Mouse (Mus musculus): ENCODE results near the gene Cdpf1. TPM values are rescaled to one million over a fixed set of nuclear protein-coding genes. Genes with fewer than 3 reads are reported as not detected.

Gene Cdpf1
- polyA plus RNA-seq, 1 experiment from 2014 or later = 29.4 TPM

DNA sequence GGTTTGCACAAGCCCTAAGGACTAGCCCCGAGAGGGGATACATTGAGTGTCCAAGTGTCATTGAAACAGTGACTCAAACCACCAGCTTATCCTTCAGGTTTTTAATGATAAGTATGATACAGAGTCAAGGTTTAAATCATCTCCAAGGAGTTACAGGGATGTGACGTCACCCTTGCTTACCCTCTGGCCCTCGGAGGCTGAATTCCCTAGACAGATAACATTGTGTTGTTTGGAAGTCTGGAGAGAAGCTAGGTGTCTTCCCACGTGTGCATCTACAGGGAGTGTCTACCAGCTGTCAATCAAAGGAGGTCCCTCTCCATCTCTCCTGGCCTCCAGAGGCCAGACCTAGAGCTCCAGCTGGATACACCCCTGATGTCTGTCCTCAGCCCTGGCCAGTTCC lies 4.6 kb downstream of the Cdpf1 start:
- 72% methylated on average over 4 of the region's 4 CpGs for WGBS (ENCODE audit: insufficient replicate concordance)
- Histone ChIP-seq H3K36me3 (0 out of 2 replicates have a peak, but pooled peaks cover 6% of the 10 kb centered on the region), H3K9ac (no peak overlapping the region), H3K9me3 (replicated peaks) (no peaks in the 10 kb centered on the region), H3K27ac (no peak overlapping the region), H3K4me3 (no peak overlapping the region), H3K4me1 (peaks cover 24% of the 10 kb centered on the region), H3K4me2 (no peak overlapping the region), H3K27me3 (replicated peaks) (peaks cover 4% of the 10 kb centered on the region; the same call in 1 of the 2 replicates)
- no peak for ATAC-seq

DNA sequence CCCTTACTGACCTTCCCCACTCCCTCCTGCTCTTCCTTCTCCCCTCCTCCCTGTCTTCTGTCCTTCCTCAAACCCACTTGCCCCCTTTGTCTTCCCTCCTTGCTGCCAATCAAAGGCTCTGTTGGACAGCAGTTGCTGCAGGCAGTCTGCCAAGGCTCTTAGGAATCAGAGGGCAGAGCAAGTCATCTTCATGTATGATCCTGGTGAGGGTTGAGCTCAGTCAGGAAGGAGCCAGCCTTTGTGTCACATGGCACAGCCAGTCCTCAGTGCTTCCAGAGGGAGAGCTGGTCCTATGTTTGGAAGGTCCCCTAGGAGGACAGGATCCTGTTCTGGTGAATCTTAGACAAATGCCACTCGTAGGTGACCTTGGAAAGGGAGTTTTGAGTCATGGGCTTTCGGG lies 8.6 kb downstream of the Cdpf1 start:
- 54% methylated on average over 2 of the region's 2 CpGs for WGBS (ENCODE audit: insufficient replicate concordance)
- ATAC-seq = no peak

DNA sequence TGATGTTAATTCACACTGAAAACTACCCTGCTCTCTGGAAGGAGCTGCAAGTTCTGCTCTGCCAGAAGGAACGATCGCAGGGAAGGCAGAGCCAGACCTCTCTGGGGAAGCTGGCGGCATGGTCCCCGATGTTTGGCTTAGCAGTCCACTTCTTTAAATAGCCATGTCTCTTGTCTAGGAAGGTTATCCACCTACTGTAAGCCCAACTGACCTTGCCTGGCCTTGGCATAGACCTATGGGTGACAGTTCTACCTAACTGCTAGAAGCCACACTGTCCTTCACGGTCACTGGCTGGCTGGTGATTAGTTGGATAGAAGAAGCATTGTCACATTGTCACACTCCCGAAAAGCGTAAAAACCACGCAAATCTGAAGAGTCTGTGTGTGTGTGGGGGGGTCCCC lies 12.8 kb downstream of the Cdpf1 start:
- H3K9ac ChIP-seq = no peak overlapping the region
- 69% methylated on average over 8 of the region's 8 CpGs for WGBS (ENCODE audit: insufficient replicate concordance)
- no peak overlapping the region for H3K4me2 ChIP-seq
- ATAC-seq = no peak
- H3K36me3 ChIP-seq = no peaks in the 10 kb centered on the region
- H3K27me3 ChIP-seq (replicated peaks) = peaks cover 4% of the 10 kb centered on the region; the same call in 1 of the 2 replicates
- no peak overlapping the region for H3K27ac ChIP-seq
- no peak overlapping the region for H3K4me3 ChIP-seq
- H3K4me1 ChIP-seq = no peaks in the 10 kb centered on the region
- H3K9me3 ChIP-seq (replicated peaks) = no peaks in the 10 kb centered on the region

More for the DNA sequence above, 8.6 kb downstream of the Cdpf1 start:
- Histone ChIP-seq H3K4me3 (no peak overlapping the region), H3K4me2 (no peak overlapping the region), H3K27me3 (replicated peaks) (peaks cover 4% of the 10 kb centered on the region; the same call in 1 of the 2 replicates), H3K4me1 (no peaks in the 10 kb centered on the region), H3K9ac (no peak overlapping the region), H3K36me3 (0 out of 2 replicates have a peak, but pooled peaks cover 6% of the 10 kb centered on the region), H3K9me3 (replicated peaks) (no peaks in the 10 kb centered on the region), H3K27ac (no peak overlapping the region)

DNA sequence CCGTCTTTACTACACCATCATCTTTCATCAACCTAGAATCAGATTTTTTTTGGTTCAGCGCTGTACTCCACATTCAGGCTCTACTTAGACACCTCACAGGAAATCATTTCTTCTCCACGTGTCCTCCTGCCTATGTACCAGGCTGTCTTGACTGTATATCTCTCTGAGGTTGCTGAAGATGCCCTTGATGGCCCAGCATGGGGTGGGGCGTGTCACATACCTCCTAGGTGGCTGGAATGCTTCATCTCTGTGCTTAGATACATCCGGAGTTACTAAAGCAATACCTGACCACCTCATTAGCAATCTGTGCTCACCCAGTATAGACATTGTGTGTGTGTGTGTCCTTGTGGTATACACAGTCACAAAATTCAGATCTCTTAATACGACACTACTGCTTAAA lies 16.0 kb downstream of the Cdpf1 start:
- 58% methylated on average over 6 of the region's 6 CpGs for WGBS (ENCODE audit: insufficient replicate concordance)
- H3K9ac ChIP-seq = no peak overlapping the region

DNA sequence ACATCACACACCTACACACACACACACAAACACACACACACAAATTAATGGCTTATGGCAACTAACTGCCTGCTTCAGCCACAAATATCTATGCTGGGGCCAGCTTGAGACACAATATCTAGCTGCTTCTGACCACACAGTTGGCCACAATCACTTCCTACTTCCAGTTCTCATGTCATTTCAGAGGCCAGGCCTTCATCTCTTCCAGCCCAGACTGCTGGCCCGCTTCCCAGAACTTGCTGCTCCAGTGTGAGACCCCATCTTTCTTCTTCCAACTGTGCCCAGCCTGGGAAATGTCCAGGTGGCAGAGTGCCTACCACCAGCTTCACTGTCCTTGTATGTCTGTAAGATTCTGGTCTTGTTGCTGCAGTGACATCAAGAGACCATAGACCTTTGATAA lies 18.7 kb downstream of the Cdpf1 start:
- Histone ChIP-seq H3K4me2 (no peak overlapping the region), H3K27me3 (replicated peaks) (0 out of 2 replicates have a peak, but pooled peaks cover 4% of the 10 kb centered on the region), H3K4me3 (no peak overlapping the region), H3K36me3 (no peaks in the 10 kb centered on the region), H3K4me1 (no peaks in the 10 kb centered on the region), H3K9ac (no peak overlapping the region), H3K27ac (no peak overlapping the region), H3K9me3 (replicated peaks) (no peaks in the 10 kb centered on the region)
- ATAC-seq = no peak
- WGBS (ENCODE audit: insufficient replicate concordance) = 23% methylated on average over 1 of the region's 1 CpGs

More for the DNA sequence above, 16.0 kb downstream of the Cdpf1 start:
- no peaks in the 10 kb centered on the region for H3K36me3 ChIP-seq
- H3K4me1 ChIP-seq = no peaks in the 10 kb centered on the region
- H3K27ac ChIP-seq = no peak overlapping the region
- 0 out of 2 replicates have a peak, but pooled peaks cover 4% of the 10 kb centered on the region for H3K27me3 ChIP-seq (replicated peaks)
- no peak overlapping the region for H3K4me3 ChIP-seq
- ATAC-seq = no peak
- no peaks in the 10 kb centered on the region for H3K9me3 ChIP-seq (replicated peaks)
- no peak overlapping the region for H3K4me2 ChIP-seq

DNA sequence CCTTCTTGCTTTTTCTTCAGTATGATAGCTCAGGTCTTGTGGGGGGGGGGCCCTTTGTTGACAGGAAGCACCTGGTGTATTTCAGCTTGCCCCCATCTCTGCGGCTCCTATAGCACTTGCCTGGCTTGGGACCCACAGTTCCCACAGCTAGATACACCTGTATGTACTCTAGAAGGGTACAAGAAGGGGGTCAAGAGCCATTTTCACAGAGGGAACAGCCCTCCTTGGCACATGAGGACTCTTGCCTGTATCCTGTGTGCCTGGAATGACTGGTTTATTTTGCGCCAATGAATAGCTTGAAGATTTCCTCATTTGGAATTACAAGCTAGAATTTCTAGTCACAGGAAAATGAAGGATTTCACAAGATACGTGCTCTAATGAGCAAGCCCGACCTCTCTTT lies 20.0 kb downstream of the Cdpf1 start:
- 0 out of 2 replicates have a peak, but pooled peaks cover 5% of the 10 kb centered on the region for H3K4me1 ChIP-seq
- ATAC-seq = no peak
- WGBS (ENCODE audit: insufficient replicate concordance) = 69% methylated on average over 4 of the region's 4 CpGs

DNA sequence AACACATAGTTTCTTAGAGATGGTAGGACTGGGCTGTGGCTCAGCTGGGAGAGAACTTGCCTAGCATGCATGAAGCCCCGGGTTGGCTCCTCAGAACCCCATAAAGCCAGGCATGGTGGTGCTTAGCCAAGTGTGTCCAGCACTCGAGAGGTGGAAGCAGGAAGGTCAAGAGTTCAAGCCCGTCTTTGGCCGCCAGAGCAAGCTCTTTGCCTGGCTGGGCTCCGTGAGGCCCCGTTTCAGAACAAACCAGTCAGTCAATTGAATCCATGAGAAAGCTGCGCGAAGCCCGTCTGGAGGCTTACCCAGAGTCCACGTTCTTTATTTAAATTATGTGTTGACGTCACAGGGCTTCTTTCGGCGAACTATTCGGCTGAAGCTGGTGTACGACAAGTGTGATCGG lies 22.9 kb downstream of the Cdpf1 start:
- H3K4me1 ChIP-seq = 0 out of 2 replicates have a peak, but pooled peaks cover 5% of the 10 kb centered on the region
- no peak overlapping the region for H3K4me3 ChIP-seq
- no peaks in the 10 kb centered on the region for H3K36me3 ChIP-seq
- no peak for ATAC-seq
- H3K9ac ChIP-seq = no peak overlapping the region
- H3K9me3 ChIP-seq (replicated peaks) = no peaks in the 10 kb centered on the region
- H3K27ac ChIP-seq = no peak overlapping the region
- no peak overlapping the region for H3K4me2 ChIP-seq
- H3K27me3 ChIP-seq (replicated peaks) = peaks cover 10% of the 10 kb centered on the region; the same call in 1 of the 2 replicates
- 69% methylated on average over 16 of the region's 16 CpGs for WGBS (ENCODE audit: insufficient replicate concordance)

More for the DNA sequence above, 20.0 kb downstream of the Cdpf1 start:
- no peaks in the 10 kb centered on the region for H3K9me3 ChIP-seq (replicated peaks)
- H3K4me2 ChIP-seq = no peak overlapping the region
- H3K27ac ChIP-seq = no peak overlapping the region
- no peak overlapping the region for H3K4me3 ChIP-seq
- 0 out of 2 replicates have a peak, but pooled peaks cover 4% of the 10 kb centered on the region for H3K27me3 ChIP-seq (replicated peaks)
- no peak overlapping the region for H3K9ac ChIP-seq
- no peaks in the 10 kb centered on the region for H3K36me3 ChIP-seq

DNA sequence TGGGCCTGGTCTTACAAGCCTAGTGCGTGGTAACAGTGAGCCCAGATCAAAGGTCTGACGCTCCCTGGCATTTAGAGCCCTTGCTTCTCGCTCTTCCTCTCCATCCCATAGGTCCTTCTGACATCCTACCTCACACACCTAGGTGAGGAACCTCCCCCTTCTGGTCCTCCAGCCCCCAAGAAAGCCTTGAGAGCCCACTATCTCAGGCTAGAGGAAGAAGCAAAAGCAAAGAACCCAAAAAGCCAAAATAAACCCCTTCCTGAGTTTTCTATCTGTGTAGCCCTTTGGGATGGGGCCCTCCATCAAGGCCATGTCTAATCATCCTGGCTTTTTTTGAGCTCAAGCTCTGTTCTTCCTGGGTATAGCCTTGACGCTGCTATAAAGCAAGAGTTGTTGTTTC lies 23.4 kb downstream of the Cdpf1 start:
- no peak for ATAC-seq
- no peak overlapping the region for H3K27ac ChIP-seq

DNA sequence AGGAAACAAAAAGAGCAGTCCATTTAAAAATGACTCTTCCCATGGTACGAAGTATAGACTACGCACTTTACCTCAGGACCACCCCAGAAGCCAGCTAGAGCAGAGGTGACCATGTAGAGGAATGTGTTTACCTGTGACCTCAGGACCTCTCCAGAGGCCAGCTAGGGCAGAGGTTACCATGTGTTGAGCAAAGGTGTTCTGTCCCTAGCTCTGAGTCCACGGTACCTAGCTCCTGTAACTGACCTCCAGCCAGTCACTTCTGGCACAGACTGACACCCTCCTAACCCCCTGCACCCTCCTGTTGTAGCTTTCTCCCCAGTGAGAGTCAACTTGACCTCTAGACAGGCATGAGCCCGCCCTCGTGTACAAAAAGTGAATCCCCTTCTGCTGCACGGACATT lies 24.0 kb downstream of the Cdpf1 start:
- H3K9ac ChIP-seq = no peak overlapping the region
- peaks cover 6% of the 10 kb centered on the region; the same call in 1 of the 2 replicates for H3K27me3 ChIP-seq (replicated peaks)
- 73% methylated on average over 6 of the region's 6 CpGs for WGBS (ENCODE audit: insufficient replicate concordance)
- H3K9me3 ChIP-seq (replicated peaks) = no peaks in the 10 kb centered on the region
- H3K36me3 ChIP-seq = no peaks in the 10 kb centered on the region
- no peak overlapping the region for H3K27ac ChIP-seq
- no peak overlapping the region for H3K4me3 ChIP-seq
- peak; percentile 55; the same call in 1 of the 2 replicates for ATAC-seq
- no peak overlapping the region for H3K4me2 ChIP-seq
- H3K4me1 ChIP-seq = 0 out of 2 replicates have a peak, but pooled peaks cover 5% of the 10 kb centered on the region

More for the DNA sequence above, 23.4 kb downstream of the Cdpf1 start:
- H3K4me3 ChIP-seq = no peak overlapping the region
- H3K27me3 ChIP-seq (replicated peaks) = peaks cover 9% of the 10 kb centered on the region; the same call in 1 of the 2 replicates
- H3K9ac ChIP-seq = no peak overlapping the region
- H3K4me1 ChIP-seq = 0 out of 2 replicates have a peak, but pooled peaks cover 5% of the 10 kb centered on the region
- H3K36me3 ChIP-seq = no peaks in the 10 kb centered on the region
- H3K9me3 ChIP-seq (replicated peaks) = no peaks in the 10 kb centered on the region
- H3K4me2 ChIP-seq = no peak overlapping the region
- whole genome bisulfite sequencing (ENCODE audit: insufficient replicate concordance) = 69% methylated on average over 4 of the region's 4 CpGs

DNA sequence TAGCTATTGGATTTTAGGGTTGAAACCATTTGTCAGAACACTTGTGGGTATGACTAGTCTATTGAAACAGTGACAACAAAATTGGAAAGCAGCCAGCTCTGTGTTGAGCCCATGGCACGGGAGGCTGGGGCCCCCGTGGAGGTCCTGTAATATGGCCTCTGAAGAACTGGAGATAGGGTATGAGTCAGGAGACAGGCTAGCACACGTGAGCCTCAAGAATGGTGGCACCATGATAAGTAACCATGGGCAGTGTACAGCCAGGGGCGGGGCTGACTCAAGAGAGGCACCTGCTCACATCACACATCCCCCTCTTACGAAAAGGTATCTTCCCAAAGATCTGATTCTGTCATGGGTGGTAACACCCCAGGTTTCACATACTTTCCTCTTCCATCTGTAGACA lies 24.8 kb downstream of the Cdpf1 start:
- 59% methylated on average over 5 of the region's 5 CpGs for WGBS (ENCODE audit: insufficient replicate concordance)
- H3K27ac ChIP-seq = no peak overlapping the region
- H3K9me3 ChIP-seq (replicated peaks) = no peaks in the 10 kb centered on the region
- H3K4me3 ChIP-seq = no peak overlapping the region
- H3K36me3 ChIP-seq = no peaks in the 10 kb centered on the region
- peaks cover 6% of the 10 kb centered on the region; the same call in 1 of the 2 replicates for H3K27me3 ChIP-seq (replicated peaks)
- H3K4me1 ChIP-seq = 0 out of 2 replicates have a peak, but pooled peaks cover 5% of the 10 kb centered on the region
- ATAC-seq = no peak
- H3K4me2 ChIP-seq = no peak overlapping the region
- H3K9ac ChIP-seq = no peak overlapping the region

DNA sequence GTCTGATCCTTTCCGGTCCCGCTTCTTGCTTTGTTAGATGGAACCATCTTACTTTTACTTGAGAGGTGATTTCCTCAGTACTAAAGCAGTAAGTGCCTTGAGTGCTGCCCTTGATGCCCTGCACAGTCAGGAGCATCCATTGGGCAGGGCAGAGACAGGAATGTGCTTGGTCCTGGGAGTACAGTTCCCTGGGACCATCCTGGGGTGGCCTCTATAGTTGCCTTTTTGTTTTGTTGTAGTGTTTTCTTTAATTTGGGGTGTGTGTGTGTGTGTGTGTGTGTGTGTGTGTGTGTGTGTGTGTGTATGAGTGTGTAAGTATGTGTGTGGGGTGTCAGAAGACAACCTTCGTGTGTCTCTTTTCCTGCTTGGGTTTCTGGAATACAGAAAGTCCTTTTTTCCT lies 27.2 kb downstream of the Cdpf1 start:
- no peaks in the 10 kb centered on the region for H3K9me3 ChIP-seq (replicated peaks)
- H3K9ac ChIP-seq = no peak overlapping the region
- H3K4me2 ChIP-seq = no peak overlapping the region
- H3K4me3 ChIP-seq = no peak overlapping the region
- ATAC-seq = no peak
- no peak overlapping the region for H3K27ac ChIP-seq
- WGBS (ENCODE audit: insufficient replicate concordance) = 76% methylated on average over 3 of the region's 3 CpGs
- peaks cover 6% of the 10 kb centered on the region; the same call in 1 of the 2 replicates for H3K27me3 ChIP-seq (replicated peaks)
- no peaks in the 10 kb centered on the region for H3K36me3 ChIP-seq
- 0 out of 2 replicates have a peak, but pooled peaks cover 5% of the 10 kb centered on the region for H3K4me1 ChIP-seq

DNA sequence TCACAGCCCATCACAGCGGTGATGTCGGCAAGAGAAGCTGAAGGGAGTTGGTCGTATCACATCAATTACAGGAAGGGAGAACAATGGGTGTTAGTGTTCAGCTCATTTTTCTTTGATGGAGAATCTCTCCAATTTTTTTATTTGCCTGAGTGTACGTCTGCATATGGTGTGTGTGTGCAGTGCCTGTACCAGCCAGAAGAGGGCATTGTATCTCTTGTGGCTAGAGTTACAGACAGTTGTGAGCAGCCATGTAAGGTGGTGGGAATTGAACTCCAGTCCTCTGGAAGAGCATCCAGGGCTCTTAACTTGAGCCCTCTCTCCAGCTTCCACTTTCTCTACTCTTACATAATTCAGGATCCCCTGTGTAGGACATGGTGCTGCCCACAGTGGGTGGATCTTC lies 28.4 kb downstream of the Cdpf1 start:
- 78% methylated on average over 4 of the region's 4 CpGs for WGBS (ENCODE audit: insufficient replicate concordance)
- no peak overlapping the region for H3K9ac ChIP-seq
- no peak for ATAC-seq

More for the DNA sequence above, 28.4 kb downstream of the Cdpf1 start:
- Histone ChIP-seq H3K27ac (no peak overlapping the region), H3K4me3 (no peak overlapping the region), H3K4me1 (0 out of 2 replicates have a peak, but pooled peaks cover 5% of the 10 kb centered on the region), H3K4me2 (no peak overlapping the region), H3K9me3 (replicated peaks) (no peaks in the 10 kb centered on the region), H3K36me3 (no peaks in the 10 kb centered on the region), H3K27me3 (replicated peaks) (peaks cover 6% of the 10 kb centered on the region; the same call in 1 of the 2 replicates)
